Mouse (Mus musculus) gastrocnemius, postnatal 36 days (tissue): ENCODE measurements at regions not wholly inside any gene's neighbourhood (a gene's known extent, or its start where the extent isn't known, plus 50 kb on each side); places are given as distances from the start of the nearest gene placed in this dataset.
"Not testable (repeated sequence)": the region's sequence is repeated elsewhere in the genome, so short reads cannot be mapped to it uniquely, and the experiment has no call there.

ENCODE experiments used
- DNase-seq, 2 experiments: peaks; one replicate each; pipeline ENCODE4 v3.0.0; 2022
- intact Hi-C: fragments of 180-260 bp; cut with DNase I; formaldehyde crosslinking; loops from one replicate; pipeline ENCODE4 v1.15.1; 2025

- DNase-seq, intact Hi-C loops: not testable (repeated sequence)
Measured at GRCm38 (mm10) chr8:114030141-114030540, 103.2 kb upstream of the Nudt7 start.

GRCm38 (mm10) chr8:114052426-114052825 lies 80.9 kb upstream of the Nudt7 start:
- intact Hi-C loops: no loop called here
- no peak for DNase-seq

DNA sequence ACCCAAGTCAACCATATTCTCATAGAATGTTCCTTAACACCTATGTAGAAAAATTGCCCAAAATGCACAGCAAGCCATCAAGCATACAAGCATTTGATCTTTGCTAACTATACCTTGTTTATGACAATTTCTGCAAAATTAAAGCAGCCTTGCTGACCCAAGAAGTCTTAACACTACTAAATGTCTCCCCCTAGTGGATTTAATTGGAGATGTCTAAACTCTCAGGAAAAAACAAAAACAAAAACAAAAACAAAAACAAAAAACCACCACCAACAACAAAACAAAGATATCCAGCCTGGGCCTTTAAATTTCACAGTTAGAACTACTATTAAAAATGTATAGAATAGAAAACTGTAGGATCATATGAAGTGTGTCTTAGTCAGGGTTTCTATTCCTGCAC lies 69.8 kb upstream of the Nudt7 start:
- intact Hi-C loops: loop anchor here (10.0 kb wide), 1 partner anchor 399 kb away; no protein-coding TSS in a partner anchor
- no peak for DNase-seq

DNA sequence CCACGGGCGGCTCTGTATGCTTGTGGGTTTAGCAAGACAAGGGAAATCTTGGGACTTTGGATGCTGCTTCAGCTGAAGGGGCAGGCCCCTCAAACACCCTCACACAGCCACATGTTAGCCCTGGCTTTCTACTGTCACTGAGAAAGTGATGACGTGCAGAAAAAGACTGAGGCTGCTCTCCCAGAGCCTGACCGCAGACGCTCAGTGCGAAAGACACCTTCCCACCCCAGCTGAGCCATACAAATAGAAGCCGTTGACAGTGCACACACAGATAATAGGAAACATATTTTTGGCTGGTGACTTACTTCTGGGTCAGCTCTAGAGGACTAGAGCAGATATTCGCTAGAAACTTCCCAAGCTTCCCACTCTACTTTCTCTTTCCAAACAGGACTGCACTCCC lies 61.0 kb upstream of the Nudt7 start:
- DNase-seq: no peak
- intact Hi-C loops: no loop called here

GRCm38 (mm10) chr8:114074122-114074521 lies 59.2 kb upstream of the Nudt7 start:
- intact Hi-C loops: no loop called here
- no peak for DNase-seq

- no peak for DNase-seq
Measured at GRCm38 (mm10) chr8:114076701-114077100, 56.7 kb upstream of the Nudt7 start.

DNA sequence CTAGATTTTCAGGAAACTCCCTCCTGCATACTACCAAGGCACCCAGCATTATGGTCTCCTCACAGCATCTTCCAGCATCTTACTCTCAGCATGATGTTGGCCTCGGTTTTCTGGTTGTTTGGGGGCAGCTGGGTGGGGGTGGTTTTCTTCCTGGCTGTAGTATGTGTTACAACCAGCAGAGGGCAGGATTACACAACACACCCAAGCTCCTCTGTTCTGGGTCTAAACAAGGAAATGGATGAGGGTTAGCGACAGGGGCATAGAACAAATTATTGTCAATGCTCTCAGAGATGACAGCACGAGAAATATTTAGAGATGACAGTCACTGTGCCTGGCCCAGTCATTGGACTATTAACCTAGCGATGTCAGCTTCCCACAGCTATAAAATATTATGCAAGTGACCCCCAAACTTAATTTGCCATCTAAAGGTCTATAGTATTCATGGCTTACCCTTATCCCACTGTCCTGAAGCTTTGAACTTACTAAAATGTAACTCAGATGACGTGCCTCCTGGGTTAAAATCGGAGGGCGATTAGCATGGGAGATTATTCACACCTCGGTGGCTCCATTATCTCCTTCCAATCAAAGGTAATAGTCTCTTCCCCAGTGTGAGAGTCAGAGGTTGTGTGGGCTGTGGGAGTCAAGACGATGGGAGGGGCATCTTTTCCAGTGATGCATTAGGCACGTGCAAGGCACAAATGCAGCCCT lies 52.2 kb upstream of the Nudt7 start:
- intact Hi-C loops: loop anchor here (1.0 to 5.0 kb wide), 2 partner anchors 288 to 356 kb away; partner anchors contain the start of gene Wwox
- peak in 1 of 2 experiments; percentile 11 for DNase-seq

More at GRCm38 (mm10) chr8:114076701-114077100, 56.7 kb upstream of the Nudt7 start:
- intact Hi-C loops: no loop called here

- intact Hi-C loops: loop anchor here (1.0 to 5.0 kb wide), 2 partner anchors 288 to 356 kb away; partner anchors contain the start of gene Wwox
- no peak for DNase-seq
Measured at GRCm38 (mm10) chr8:114081757-114082059, 51.6 kb upstream of the Nudt7 start.
